Mouse (Mus musculus) spleen, embryonic (tissue): ENCODE data around the gene Gm20708.

ENCODE experiments used
- CTCF ChIA-PET: fragments of 350-600 bp; sonication (Branson Sonifier 250); formaldehyde crosslinking; loops from one replicate; lab custom pipeline; 2022; lab: Charles Lee

The Gm20708 gene

GRCm38 (mm10) chr11:117780582-117781111, 28.8 kb upstream of the Gm20708 start:
- CTCF ChIA-PET: interaction anchor here (0.5 to 1.7 kb wide), 2 partner anchors 10 to 394 kb away, joined by 3 to 7 read pairs; no protein-coding TSS in a partner anchor

GRCm38 (mm10) chr11:117781199-117781821, 28.2 kb upstream of the Gm20708 start:
- CTCF ChIA-PET: interaction anchor here (1.1 to 1.7 kb wide), 2 partner anchors 9 to 85 kb away, joined by 5 to 7 read pairs; no protein-coding TSS in a partner anchor

GRCm38 (mm10) chr11:117781993-117782704, 27.3 kb upstream of the Gm20708 start, which contains the start of the genes Tmc8 and Tmc6:
Gene Tmc8 (plus strand): TSS chr11:117782076.
Gene Tmc6 (minus strand): TSS chr11:117782198.
- CTCF ChIA-PET: interaction anchor here (1.1 to 2.5 kb wide), 4 partner anchors 8 to 86 kb away, joined by 5 to 7 read pairs (median 5); no protein-coding TSS in a partner anchor

- CTCF ChIA-PET: interaction anchor here (0.7 to 2.5 kb wide), 3 partner anchors 42 to 119 kb away, joined by 5 to 12 read pairs (median 5); no protein-coding TSS in a partner anchor
Measured at GRCm38 (mm10) chr11:117782705-117783034, 26.8 kb upstream of the Gm20708 start.

- CTCF ChIA-PET: interaction anchor here (0.7 to 2.5 kb wide), 3 partner anchors 42 to 119 kb away, joined by 5 to 12 read pairs (median 5); no protein-coding TSS in a partner anchor
Measured at GRCm38 (mm10) chr11:117783089-117783488, 26.4 kb upstream of the Gm20708 start.

- CTCF ChIA-PET: interaction anchor here (1.5 to 2.5 kb wide), 2 partner anchors 41 to 66 kb away, joined by 5 read pairs; no protein-coding TSS in a partner anchor
Measured at GRCm38 (mm10) chr11:117783683-117784309, 25.7 kb upstream of the Gm20708 start.

- CTCF ChIA-PET: interaction anchor here (0.6 kb wide), 1 partner anchor 52 kb away, joined by 13 read pairs; no protein-coding TSS in a partner anchor
Measured at GRCm38 (mm10) chr11:117786294-117786693, 23.2 kb upstream of the Gm20708 start.

GRCm38 (mm10) chr11:117788481-117788880, 21.0 kb upstream of the Gm20708 start:
- CTCF ChIA-PET: interaction anchor here (0.6 to 2.4 kb wide), 4 partner anchors 9 to 111 kb away, joined by 3 to 14 read pairs (median 4); no protein-coding TSS in a partner anchor

- CTCF ChIA-PET: interaction anchor here (0.6 to 2.5 kb wide), 8 partner anchors 9 to 271 kb away, joined by 3 to 15 read pairs (median 4); partner anchors contain the start of genes Afmid, Tk1, Tmc6 and Tmc8
Measured at GRCm38 (mm10) chr11:117790286-117790685, 19.2 kb upstream of the Gm20708 start.

GRCm38 (mm10) chr11:117790703-117791440, 18.6 kb upstream of the Gm20708 start:
- CTCF ChIA-PET: interaction anchor here (0.6 to 2.5 kb wide), 7 partner anchors 9 to 106 kb away, joined by 3 to 15 read pairs (median 4); partner anchors contain the start of genes Afmid, Tk1, Tmc6 and Tmc8

GRCm38 (mm10) chr11:117791441-117791761, 18.1 kb upstream of the Gm20708 start:
- CTCF ChIA-PET: interaction anchor here (0.9 to 2.5 kb wide), 4 partner anchors 10 to 82 kb away, joined by 4 to 15 read pairs (median 6); partner anchors contain the start of genes Afmid, Tk1, Tmc6 and Tmc8

- CTCF ChIA-PET: interaction anchor here (0.9 kb wide), 1 partner anchor 19 kb away, joined by 3 read pairs; no protein-coding TSS in a partner anchor
Measured at GRCm38 (mm10) chr11:117792281-117792888, 17.1 kb upstream of the Gm20708 start.

- CTCF ChIA-PET: interaction anchor here (0.5 to 0.7 kb wide), 2 partner anchors 38 to 1088 kb away, joined by 4 read pairs; no protein-coding TSS in a partner anchor
Measured at GRCm38 (mm10) chr11:117794035-117794551, 15.4 kb upstream of the Gm20708 start.

- CTCF ChIA-PET: interaction anchor here (0.7 kb wide), 1 partner anchor 501 kb away, joined by 3 read pairs; no protein-coding TSS in a partner anchor
Measured at GRCm38 (mm10) chr11:117796954-117797353, 12.5 kb upstream of the Gm20708 start.

GRCm38 (mm10) chr11:117797511-117798159, 11.8 kb upstream of the Gm20708 start, which contains the start of gene 6030468B19Rik:
Gene 6030468B19Rik (plus strand): TSS chr11:117797660.
- CTCF ChIA-PET: no interaction called here

- CTCF ChIA-PET: no interaction called here
Measured at GRCm38 (mm10) chr11:117798160-117798541, 11.3 kb upstream of the Gm20708 start.

- CTCF ChIA-PET: interaction anchor here (0.6 kb wide), 1 partner anchor 81 kb away, joined by 3 read pairs; no protein-coding TSS in a partner anchor
Measured at GRCm38 (mm10) chr11:117799174-117799573, 10.3 kb upstream of the Gm20708 start.

GRCm38 (mm10) chr11:117800038-117800437, 9.4 kb upstream of the Gm20708 start:
- CTCF ChIA-PET: no interaction called here

- CTCF ChIA-PET: interaction anchor here (1.0 to 1.4 kb wide), 2 partner anchors 9 to 25 kb away, joined by 4 to 17 read pairs; no protein-coding TSS in a partner anchor
Measured at GRCm38 (mm10) chr11:117801650-117802049, 7.8 kb upstream of the Gm20708 start.
